8 mouse cellular contexts compared by ENCODE assay signal in genomic region chr16:24914393-24914751, GRCm38 (mm10).
DNase-seq lines count a peak whose midpoint lies in the region; ATAC-seq and TF ChIP-seq lines count a peak whose summit lies in the region.

No protein-coding gene starts in this region.

- peak overlapping the region; percentile 74 for H3K27ac ChIP-seq in heart, postnatal 0 days (ENCODE audit: low read depth)

- TF ChIP-seq EP300 in heart, postnatal 0 days (IDR thresholded peaks at IDR 0.05; ENCODE audit: low read depth), result no peak

- H3K9ac ChIP-seq in heart, postnatal 0 days (replicated peaks; ENCODE audit: low read depth, low read length), result no peak overlapping the region

- H3K4me1 ChIP-seq in heart, postnatal 0 days (ENCODE audit: control insufficient read depth, insufficient read depth), result peaks cover 21% of the 10 kb centered on the region; the same call in 1 of the 2 replicates

- DNase-seq in gastrocnemius, postnatal 14 days, result peak; percentile 69
- DNase-seq in gastrocnemius, adult 18-20 months (ENCODE audit: low spot score), result no peak
- peak; percentile 52 for DNase-seq in 3134 (ENCODE audit: extremely low read depth, insufficient read length, low spot score)
- DNase-seq in cerebellum, adult 8-10 months, result peak; percentile 28
- peak; percentile 92 for DNase-seq in heart, postnatal 0 days (ENCODE audit: low spot score)
- peak; percentile 78 for DNase-seq in lung, postnatal 10 days
- DNase-seq in embryo, embryonic 11 days, result no peak
- no peak for DNase-seq in urinary bladder, postnatal 4 days (ENCODE audit: low spot score in 2 of 2)

- intact Hi-C loops in gastrocnemius, postnatal 14 days (cut with DNase I; ENCODE audit: low total_unique reads), result no loop called here

- H3K9me3 ChIP-seq in heart, postnatal 0 days (replicated peaks; ENCODE audit: control insufficient read depth, low read length), result no peaks in the 10 kb centered on the region

- H3K4me3 ChIP-seq in heart, postnatal 0 days (ENCODE audit: low read depth, low read length), result no peak overlapping the region

- no peak for TF ChIP-seq CTCF in heart, postnatal 0 days (IDR thresholded peaks at IDR 0.05; ENCODE audit: low read depth)

- no peaks in the 10 kb centered on the region for H3K36me3 ChIP-seq in heart, postnatal 0 days (replicated peaks; ENCODE audit: control insufficient read depth, insufficient read depth, low read length)

- no peak overlapping the region for H3K4me2 ChIP-seq in heart, postnatal 0 days (ENCODE audit: low read depth, low read length)

- H3K27me3 ChIP-seq in heart, postnatal 0 days (ENCODE audit: control insufficient read depth, insufficient read depth, low read length), result no peaks in the 10 kb centered on the region

- ATAC-seq in heart, postnatal 0 days (ENCODE audit: insufficient read depth, low read depth), result peak; percentile 85

- 20% methylated on average over 3 of the region's 3 CpGs for WGBS in heart, postnatal 0 days

Comparison
In these comparisons a context has a peak if more than half of its experiments do, and no peak if none do; other contexts are left out.
1. DNase-seq: peak in gastrocnemius, postnatal 14 days (single experiment), 3134 (single experiment), cerebellum, adult 8-10 months (single experiment), heart, postnatal 0 days (single experiment) and lung, postnatal 10 days (single experiment); none in gastrocnemius, adult 18-20 months (single experiment), embryo, embryonic 11 days (single experiment) and urinary bladder, postnatal 4 days (0 of 2).